Mouse (Mus musculus) lung, postnatal 0 days (tissue): ENCODE results near the gene Lrrd1. TPM values are rescaled to one million over a fixed set of nuclear protein-coding genes. Genes with fewer than 3 reads are reported as not detected.
"Not testable (repeated sequence)": the region's sequence is repeated elsewhere in the genome, so short reads cannot be mapped to it uniquely, and the experiment has no call there.

Experiments used
- ATAC-seq: fragments of 200-750 bp; cut with Nextera tagmentation; 2 replicates; pipeline ENCODE4 v1.8.0; 2017; ENCODE audit warnings: moderate library complexity
- DNase-seq: peaks from one replicate; pipeline ENCODE4 v3.0.0-alpha.2; 2016; ENCODE audit warnings: low spot score
- H3K27ac ChIP-seq: fragments of 300-500 bp; sonication (generic); 2 replicates; pipeline ENCODE4 v1.5.1; 2014; ENCODE audit warnings: antibody characterized with exemption, mild to moderate bottlenecking, low read length, mixed read lengths
- H3K27me3 ChIP-seq: fragments of 300-500 bp; sonication (generic); replicated peaks from 2 replicates; pipeline ENCODE4 v1.6.1; 2014; ENCODE audit warnings: low read length, mixed read lengths; ENCODE audit not compliant: insufficient read depth
- H3K36me3 ChIP-seq: fragments of 300-500 bp; sonication (generic); 2 replicates; pipeline ENCODE4 v1.6.1; 2014; ENCODE audit warnings: low read length, mixed read lengths; ENCODE audit not compliant: insufficient read depth
- H3K4me1 ChIP-seq: fragments of 300-500 bp; sonication (generic); 2 replicates; pipeline ENCODE4 v1.6.1; 2014; ENCODE audit warnings: antibody characterized with exemption, low read depth, low read length, mixed read lengths; ENCODE audit not compliant: insufficient read depth
- H3K4me2 ChIP-seq: fragments of 300-500 bp; sonication (generic); replicated peaks from 2 replicates; pipeline ENCODE4 v1.6.1; 2014; ENCODE audit warnings: low read depth, mild to moderate bottlenecking, low read length, moderate library complexity, mixed read lengths
- H3K4me3 ChIP-seq: fragments of 300-500 bp; sonication (generic); 2 replicates; pipeline ENCODE4 v1.5.1; 2014; ENCODE audit warnings: low read depth, low read length
- H3K9ac ChIP-seq: fragments of 300-500 bp; sonication (generic); replicated peaks from 2 replicates; pipeline ENCODE4 v1.6.1; 2014; ENCODE audit warnings: low read depth, mild to moderate bottlenecking
- H3K9me3 ChIP-seq: fragments of 300-500 bp; sonication (generic); 2 replicates; pipeline ENCODE4 v1.6.1; 2016; ENCODE audit warnings: low read length, mixed read lengths
- CTCF ChIP-seq: IDR thresholded peaks from 2 replicates; pipeline ENCODE4 v1.5.1; 2016; ENCODE audit warnings: antibody characterized with exemption, mild to moderate bottlenecking
- EP300 ChIP-seq: IDR thresholded peaks from 2 replicates; pipeline ENCODE4 v1.6.1; 2016; ENCODE audit warnings: antibody characterized with exemption, mild to moderate bottlenecking, control low read depth
- WGBS: fragments of 180-500 bp; shearing (Covaris S2); extraction: QIAGEN DNeasy Blood & Tissue Kit; methylation state at CpG from one replicate; pipeline ENCODE4 v1.1.7; 2014; 5-methylcytosine and 5-hydroxymethylcytosine counted together
- polyA plus RNA-seq: library from polyadenylated mRNA; unstranded; fragments of >200 nt; fragmentation: Nextera tagmentation; extraction: Ambion mirVana; gene quantifications from 2 replicates; pipeline ENCODE4 v1.2.1, GENCODE M21; 2015

The Lrrd1 gene
- polyA plus RNA-seq, 1 experiment from 2014 or later = not detected

- no peak for ATAC-seq
- Histone ChIP-seq H3K4me2 (no peak overlapping the region), H3K9me3 (no peaks in the 10 kb centered on the region), H3K36me3 (no peaks in the 10 kb centered on the region), H3K27ac (no peak overlapping the region), H3K4me1 (no peaks in the 10 kb centered on the region), H3K27me3 (no peaks in the 10 kb centered on the region), H3K9ac (no peak overlapping the region), H3K4me3 (no peak overlapping the region)
- DNase-seq = no peak
- no peak for TF ChIP-seq CTCF
- TF ChIP-seq EP300 = no peak
- 81% methylated on average over 3 of the region's 3 CpGs for WGBS
Measured at GRCm38 (mm10) chr5:3873485-3873884, 28.5 kb downstream of the Lrrd1 start.

- H3K27ac ChIP-seq, H3K4me1 ChIP-seq, H3K27me3 ChIP-seq, DNase-seq, H3K4me3 ChIP-seq, H3K9ac ChIP-seq, ATAC-seq, H3K9me3 ChIP-seq, H3K36me3 ChIP-seq, H3K4me2 ChIP-seq: not testable (repeated sequence)
- 72% methylated on average over 7 of the region's 7 CpGs for WGBS
Measured at GRCm38 (mm10) chr5:3886862-3887261, 41.9 kb downstream of the Lrrd1 start.

GRCm38 (mm10) chr5:3889201-3889600, 44.2 kb downstream of the Lrrd1 start:
- Histone ChIP-seq H3K36me3 (no peaks in the 10 kb centered on the region), H3K4me2 (no peak overlapping the region), H3K4me3 (no peak overlapping the region), H3K27me3 (no peaks in the 10 kb centered on the region), H3K9me3 (no peaks in the 10 kb centered on the region), H3K27ac (no peak overlapping the region), H3K4me1 (peaks cover 5% of the 10 kb centered on the region; the same call in 1 of the 2 replicates), H3K9ac (no peak overlapping the region)
- TF ChIP-seq EP300 = no peak
- no peak for TF ChIP-seq CTCF
- ATAC-seq (no peak), DNase-seq (no peak)

- H3K4me2 ChIP-seq = peak within 1 kb of the TSS; percentile 50
- H3K36me3 ChIP-seq, H3K9me3 ChIP-seq, H3K4me1 ChIP-seq, DNase-seq, H3K27me3 ChIP-seq, H3K27ac ChIP-seq: not testable (repeated sequence)
- peak within 1 kb of the TSS; percentile 23; the same call in 1 of the 2 replicates for H3K9ac ChIP-seq
- 0% methylated on average over 6 of the region's 47 CpGs for WGBS
- H3K4me3 ChIP-seq = peak within 1 kb of the TSS; percentile 42
- peak; percentile 100 for ATAC-seq
Measured at GRCm38 (mm10) chr5:3893459-3894293, 48.7 kb downstream of the Lrrd1 start, which contains the start of gene Mterf1a. Mterf1a (minus strand) TSS chr5:3893933.

GRCm38 (mm10) chr5:3894294-3894619, 49.3 kb downstream of the Lrrd1 start:
- not testable (repeated sequence) for H3K4me3 ChIP-seq, H3K4me2 ChIP-seq, H3K27me3 ChIP-seq, H3K9ac ChIP-seq, H3K9me3 ChIP-seq, H3K4me1 ChIP-seq, H3K36me3 ChIP-seq, ATAC-seq, H3K27ac ChIP-seq, DNase-seq
- 94% methylated on average over 4 of the region's 4 CpGs for WGBS

DNA sequence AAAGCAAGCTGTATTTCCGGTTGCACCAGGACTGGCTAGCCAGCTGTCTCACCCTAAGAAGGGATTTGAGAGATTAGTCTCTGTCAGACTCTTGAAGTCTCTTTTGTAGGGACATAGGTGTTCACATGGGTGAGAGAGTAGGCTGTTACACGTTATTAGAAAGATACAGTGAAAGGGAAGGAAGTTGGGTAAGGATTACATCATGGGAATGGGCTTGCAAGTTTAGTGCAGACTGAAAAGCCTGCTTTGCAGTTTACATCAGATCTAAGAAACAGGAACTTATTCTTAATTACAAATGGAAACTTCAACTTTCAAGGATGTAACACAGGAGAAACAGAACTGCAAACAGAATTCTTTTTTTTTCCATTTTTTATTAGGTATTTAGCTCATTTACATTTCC, 60.5 kb downstream of the Lrrd1 start:
- Histone ChIP-seq H3K4me1 (no peaks in the 10 kb centered on the region), H3K9me3 (no peaks in the 10 kb centered on the region), H3K36me3 (no peaks in the 10 kb centered on the region), H3K9ac (no peak overlapping the region), H3K27ac (no peak overlapping the region), H3K4me3 (no peak overlapping the region), H3K27me3 (no peaks in the 10 kb centered on the region), H3K4me2 (no peak overlapping the region)
- TF ChIP-seq EP300 = no peak
- no peak for TF ChIP-seq CTCF
- DNase-seq (no peak), ATAC-seq (no peak)
- 59% methylated on average over 2 of the region's 2 CpGs for WGBS

Other genes with a start within 250 kb of the Lrrd1 start
- 10.9 TPM in 2 replicates for gene Pex1, start 249.1 kb upstream of the Lrrd1 start, polyA plus RNA-seq
- gene Rbm48, start 248.6 kb upstream of the Lrrd1 start, polyA plus RNA-seq = 7.8 and 10.5 TPM in 2 replicates
- not detected in 2 replicates for gene Tmbim7, start 194.0 kb upstream of the Lrrd1 start, polyA plus RNA-seq
- gene Gatad1, start 188.0 kb upstream of the Lrrd1 start, polyA plus RNA-seq = 63.3 and 63.5 TPM in 2 replicates
- 6.8 and 7.5 TPM in 2 replicates for gene Ankib1, start 42.2 kb upstream of the Lrrd1 start, polyA plus RNA-seq
- gene Krit1, start 42.0 kb upstream of the Lrrd1 start, polyA plus RNA-seq = 30.8 and 33.7 TPM in 2 replicates
- 5.1 and 5.7 TPM in 2 replicates for gene Mterf1a, start 48.8 kb downstream of the Lrrd1 start, polyA plus RNA-seq
- gene Akap9, start 82.9 kb downstream of the Lrrd1 start, polyA plus RNA-seq = 144 and 158 TPM in 2 replicates